Mouse (Mus musculus) lung, postnatal 36 days (tissue): ENCODE data around the gene Dpysl5.
A peak's percentile ranks its signal among the peaks of the same experiment; 100 is the strongest.

ENCODE experiments used
- DNase-seq: peaks from one replicate; pipeline ENCODE4 v3.0.0; 2022; ENCODE audit warnings: mixed read lengths

Gene Dpysl5

GRCm38 (mm10) chr5:30824124-30824988, 113.0 kb downstream of the Dpysl5 start:
- no peak for DNase-seq

- DNase-seq = no peak
Measured at GRCm38 (mm10) chr5:30825166-30825565, 113.8 kb downstream of the Dpysl5 start.

- DNase-seq = no peak
Measured at GRCm38 (mm10) chr5:30825821-30826220, 114.5 kb downstream of the Dpysl5 start.

GRCm38 (mm10) chr5:30833416-30833815, 122.1 kb downstream of the Dpysl5 start:
- no peak for DNase-seq

- peak; percentile 39 for DNase-seq
Measured at GRCm38 (mm10) chr5:30839731-30840130, 128.4 kb downstream of the Dpysl5 start.

- no peak for DNase-seq
Measured at GRCm38 (mm10) chr5:30841896-30842295, 130.5 kb downstream of the Dpysl5 start.
